Mouse (Mus musculus) left cerebral cortex, adult 2 months (tissue): ENCODE results near the gene Etfbkmt. TPM values are rescaled to one million over a fixed set of nuclear protein-coding genes. Genes with fewer than 3 reads are reported as not detected.
A peak's percentile ranks its signal among the peaks of the same experiment; 100 is the strongest.
"Not testable (repeated sequence)": the region's sequence is repeated elsewhere in the genome, so short reads cannot be mapped to it uniquely, and the experiment has no call there.

ENCODE experiments used
- DNase-seq, 2 experiments: peaks; one replicate each; pipeline ENCODE4 v3.0.0; 2021 to 2022; ENCODE audit warnings: low spot score in 2 of 2, mixed read lengths in 1 of 2; ENCODE audit errors: extremely low spot score in 1 of 2
- H3K27ac ChIP-seq: fragments of 200-600 bp; 2 replicates; pipeline ENCODE4 v1.8.1; 2022
- H3K4me3 ChIP-seq: fragments of 200-600 bp; 2 replicates; pipeline ENCODE4 v1.8.1; 2022
- CTCF ChIP-seq: fragments of 200-600 bp; IDR thresholded peaks from 2 replicates; pipeline ENCODE4 v1.8.1; 2022; ENCODE audit warnings: antibody characterized with exemption, mild to moderate bottlenecking, moderate library complexity
- intact Hi-C: fragments of 180-260 bp; cut with DNase I; formaldehyde crosslinking; loops from one replicate; pipeline ENCODE4 v1.15.1; 2025
- total RNA-seq, 2 experiments: library from RNA; stranded (reverse); gene quantifications; 2 replicates each; pipeline ENCODE4 v1.2.3; 2021

Gene Etfbkmt
- total RNA-seq, 2 experiments from 2014 or later = 2.2 to 2.6 TPM

- H3K27ac ChIP-seq = no peak overlapping the region
- intact Hi-C loops = no loop called here
- H3K4me3 ChIP-seq = no peak overlapping the region
- TF ChIP-seq CTCF = no peak
- no peak for DNase-seq
Measured at GRCm38 (mm10) chr6:149167672-149168071, 28.0 kb downstream of the Etfbkmt start.

DNA sequence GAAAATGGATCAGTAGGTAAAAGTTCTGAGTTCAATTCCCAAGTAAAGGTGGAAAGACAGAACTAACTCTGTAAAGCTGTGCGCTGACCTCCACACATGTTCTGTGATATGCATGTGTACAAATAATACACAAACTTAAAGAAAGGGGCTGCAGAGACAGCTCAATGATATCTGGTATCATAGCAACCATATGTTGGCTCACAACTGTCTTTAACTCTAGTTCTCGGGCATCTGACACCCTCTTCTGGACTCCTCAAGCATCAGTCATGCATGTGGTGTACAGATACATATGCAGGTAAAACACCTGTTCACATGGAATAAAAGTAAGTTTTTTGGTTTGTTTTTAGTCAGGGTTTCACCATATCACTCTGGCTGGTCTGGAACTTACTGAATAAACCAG lies 28.8 kb downstream of the Etfbkmt start:
- Histone ChIP-seq H3K27ac (no peak overlapping the region), H3K4me3 (no peak overlapping the region)
- no peak for TF ChIP-seq CTCF
- intact Hi-C loops = no loop called here
- no peak for DNase-seq

DNA sequence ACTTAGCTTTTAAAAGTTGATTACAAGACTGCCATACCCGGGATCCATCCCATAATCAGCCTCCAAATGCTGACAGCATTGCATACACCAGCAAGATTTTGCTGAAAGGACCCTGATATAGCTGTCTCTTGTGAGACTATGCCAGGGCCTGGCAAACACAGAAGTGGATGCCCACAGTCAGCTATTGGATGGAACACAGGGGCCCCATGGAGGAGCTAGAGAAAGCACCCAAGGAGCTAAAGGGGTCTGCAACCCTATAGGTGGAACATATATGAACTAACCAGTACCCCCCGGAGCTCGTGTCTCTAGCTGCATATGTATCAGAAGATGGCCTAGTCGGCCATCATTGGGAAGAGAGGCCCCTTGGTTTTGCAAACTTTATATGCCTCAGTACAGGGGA lies 30.3 kb downstream of the Etfbkmt start:
- H3K27ac ChIP-seq, DNase-seq, H3K4me3 ChIP-seq, intact Hi-C loops: not testable (repeated sequence)

GRCm38 (mm10) chr6:149173831-149174625 lies 34.4 kb downstream of the Etfbkmt start:
- DNase-seq = no peak
- intact Hi-C loops = no loop called here
- no peak overlapping the region for H3K27ac ChIP-seq
- no peak overlapping the region for H3K4me3 ChIP-seq
- TF ChIP-seq CTCF = no peak

DNA sequence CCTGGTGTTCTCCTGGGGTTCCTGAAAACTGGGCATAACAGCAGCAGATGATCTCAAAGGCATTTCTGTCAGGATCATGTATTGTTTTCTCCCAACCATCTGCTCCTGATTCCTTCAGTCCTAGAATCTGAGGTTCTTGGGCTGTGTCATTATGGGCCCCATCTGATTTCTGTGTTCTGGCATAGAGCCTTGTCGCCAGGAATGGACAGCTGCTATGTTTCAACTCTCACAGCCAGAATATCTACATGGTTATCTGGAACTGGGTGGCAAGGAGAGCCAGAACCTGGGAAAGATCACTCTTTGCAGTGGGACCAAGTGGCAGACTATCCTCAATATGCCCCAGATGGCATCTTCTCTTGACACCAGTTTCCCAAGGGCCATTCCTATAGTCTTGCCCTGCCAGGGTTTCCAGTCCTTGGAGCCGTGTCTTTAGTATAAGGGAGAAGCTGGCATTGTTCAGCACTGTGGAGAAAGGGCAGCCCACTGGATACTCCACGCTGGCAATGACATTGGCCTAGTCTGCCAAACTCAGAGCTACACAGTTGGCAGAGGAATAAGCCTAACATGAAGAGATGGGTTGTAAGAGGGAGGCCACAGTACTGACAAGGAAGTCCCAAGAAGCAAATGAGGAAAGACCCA lies 35.4 kb downstream of the Etfbkmt start:
- DNase-seq = no peak
- Histone ChIP-seq H3K27ac (no peak overlapping the region), H3K4me3 (no peak overlapping the region)
- TF ChIP-seq CTCF = no peak
- intact Hi-C loops = no loop called here

- no peak for DNase-seq
- intact Hi-C loops = no loop called here
- no peak for TF ChIP-seq CTCF
- Histone ChIP-seq H3K27ac (no peak overlapping the region), H3K4me3 (no peak overlapping the region)
Measured at GRCm38 (mm10) chr6:149179064-149179463, 39.4 kb downstream of the Etfbkmt start.

GRCm38 (mm10) chr6:149184007-149184406 lies 44.4 kb downstream of the Etfbkmt start:
- intact Hi-C loops = no loop called here
- TF ChIP-seq CTCF = no peak

GRCm38 (mm10) chr6:149187371-149187770 lies 47.7 kb downstream of the Etfbkmt start:
- Histone ChIP-seq H3K27ac (no peak overlapping the region), H3K4me3 (peak overlapping the region; percentile 63)
- TF ChIP-seq CTCF = no peak
- DNase-seq = no peak
- intact Hi-C loops = no loop called here

More at GRCm38 (mm10) chr6:149184007-149184406, 44.4 kb downstream of the Etfbkmt start:
- H3K27ac ChIP-seq = no peak overlapping the region
- no peak overlapping the region for H3K4me3 ChIP-seq
- DNase-seq = no peak

DNA sequence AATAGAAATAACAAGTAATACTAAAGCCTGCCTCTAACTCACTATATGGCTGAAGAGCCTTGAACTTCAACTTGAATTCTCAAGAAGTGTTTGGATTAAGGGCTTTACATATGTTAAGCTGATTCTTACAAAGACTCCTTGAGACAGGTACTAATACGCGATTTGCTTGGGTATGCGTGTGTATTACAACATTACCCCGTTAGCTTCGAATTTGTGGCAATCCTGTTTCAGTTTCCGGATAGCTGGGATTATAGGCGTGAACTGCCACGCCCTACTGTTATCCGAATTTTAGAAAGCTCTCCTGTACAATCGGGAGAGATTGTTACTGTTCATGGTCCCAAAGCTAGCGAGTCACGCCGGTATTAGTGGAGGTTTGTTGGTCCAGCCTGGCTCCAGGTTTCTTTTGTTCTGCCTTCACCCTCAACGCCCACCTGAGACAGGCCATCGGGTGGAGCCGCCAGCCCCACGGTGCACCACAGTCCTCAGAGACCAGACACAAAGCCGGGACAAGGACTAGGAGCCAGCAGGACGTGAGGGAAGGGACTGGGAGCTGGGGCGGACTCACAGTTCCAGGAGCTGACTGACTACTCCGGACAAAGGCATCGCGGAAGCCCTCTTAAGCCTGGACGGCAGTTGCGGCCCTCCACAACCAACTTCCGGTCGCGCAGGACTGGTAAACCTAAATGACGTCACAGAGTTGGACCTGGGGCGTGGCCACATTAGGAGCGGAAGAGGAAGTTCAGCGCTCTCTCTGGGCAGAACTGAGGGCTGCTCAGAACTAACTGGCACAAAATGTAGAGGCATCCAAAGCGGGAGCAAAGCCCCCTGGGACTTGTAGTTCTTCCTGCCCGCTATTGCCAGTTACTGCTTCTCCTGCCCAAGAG lies 48.6 kb downstream of the Etfbkmt start, which contains the start of gene Amn1:
TSS of gene Amn1 (minus strand) at position 672 of the 884 bp plus-strand sequence.
- TF ChIP-seq CTCF = no peak; the same call in 1 of the 2 replicates
- H3K4me3 ChIP-seq = peak within 1 kb of the TSS; percentile 63
- intact Hi-C loops = loop anchor here (1.0 to 2.0 kb wide), 2 partner anchors 121 to 221 kb away; partner anchors contain the start of genes Bicd1 and Resf1
- H3K27ac ChIP-seq = peak within 1 kb of the TSS; percentile 90
- DNase-seq = peak; percentile 91 to 92

DNA sequence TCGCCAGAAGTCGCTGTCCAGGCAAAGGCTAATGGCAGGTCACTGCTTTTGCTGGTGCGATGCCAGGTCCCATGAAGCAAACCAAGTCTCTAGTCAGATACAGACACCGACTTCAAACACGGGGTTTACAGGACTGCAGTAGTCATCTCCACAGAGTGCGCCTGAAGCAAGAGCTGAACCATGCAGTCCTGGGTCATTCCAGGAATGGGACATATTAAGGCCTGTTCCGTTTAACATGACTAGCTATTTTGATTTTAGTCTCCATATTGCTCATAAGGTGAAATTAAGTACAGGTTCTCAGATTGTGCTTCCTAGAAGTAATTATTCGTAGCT lies 49.2 kb downstream of the Etfbkmt start:
- Histone ChIP-seq H3K4me3 (peak overlapping the region; percentile 63), H3K27ac (peak overlapping the region; percentile 72)
- DNase-seq = no peak
- intact Hi-C loops = loop anchor here (1.0 to 2.0 kb wide), 2 partner anchors 120 to 220 kb away; partner anchors contain the start of genes Bicd1 and Resf1
- TF ChIP-seq CTCF = no peak

DNA sequence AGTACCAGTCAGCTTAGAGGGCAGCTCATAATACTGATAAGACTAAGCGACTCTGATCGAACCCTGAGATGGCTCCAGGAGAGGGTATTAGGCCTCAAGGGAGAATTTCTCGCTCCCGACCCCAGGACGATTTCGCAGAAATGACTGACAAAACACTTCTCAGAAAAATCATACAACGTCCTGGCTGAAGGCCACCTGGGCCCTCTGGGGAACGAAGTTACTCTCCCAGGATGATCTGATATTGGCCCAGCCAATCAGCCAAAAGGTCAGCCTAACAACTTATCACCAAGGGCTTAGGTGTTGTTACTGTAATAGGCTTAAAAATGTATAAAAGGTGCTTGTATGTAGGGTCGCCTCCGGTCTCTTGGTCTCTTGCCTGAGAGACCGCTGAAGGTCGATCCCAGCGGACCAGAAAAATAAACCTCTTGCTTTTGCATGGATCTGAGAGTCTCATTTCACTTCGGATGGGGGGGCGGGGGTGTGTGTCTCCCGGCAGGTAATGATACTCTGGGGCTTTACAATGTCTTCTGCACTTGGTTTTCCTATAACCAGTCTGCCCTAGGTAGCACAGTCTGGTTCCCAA lies 49.8 kb downstream of the Etfbkmt start:
- intact Hi-C loops = loop anchor here (2.0 kb wide), 1 partner anchor 219 kb away; the partner anchor contains the start of gene Bicd1
- no peak for TF ChIP-seq CTCF
- DNase-seq = no peak
- no peak overlapping the region; the same call in 1 of the 2 replicates for H3K27ac ChIP-seq
- no peak overlapping the region for H3K4me3 ChIP-seq

DNA sequence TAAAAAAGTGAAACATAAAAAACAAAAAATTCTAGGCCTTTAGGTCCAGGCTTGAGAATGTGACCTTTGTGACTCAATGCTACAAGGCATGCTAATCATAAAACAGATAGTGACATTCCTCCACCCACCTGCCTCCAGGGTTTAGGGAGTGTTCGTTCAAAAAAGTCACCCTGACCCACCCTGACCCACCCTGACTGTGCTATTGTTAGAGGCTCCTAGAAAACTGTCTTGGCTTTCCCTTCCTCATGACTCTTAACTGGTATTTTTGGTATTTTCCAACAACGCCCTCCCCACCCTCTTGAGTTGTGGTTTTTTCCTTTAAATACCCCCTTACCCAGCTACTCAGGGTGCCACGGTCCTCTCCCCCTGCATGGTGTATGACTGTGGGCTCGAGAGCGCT lies 52.3 kb downstream of the Etfbkmt start:
- intact Hi-C loops, H3K4me3 ChIP-seq, H3K27ac ChIP-seq, DNase-seq: not testable (repeated sequence)
